ENCODE assay signal across 23 mouse cellular contexts in genomic region chr11:43967764-43968163, GRCm38 (mm10).
DNase-seq lines count a peak whose midpoint lies in the region; ATAC-seq and TF ChIP-seq lines count a peak whose summit lies in the region.
"Had no signal": no experiment of that assay in that cellular context is flagged by ENCODE, and none has a peak within 500 bp of the region (broad histone marks: within the 10 kb centered on the region; RNA-seq: fewer than 3 reads in every experiment).

No protein-coding gene starts in this region.

- intact Hi-C loops in left cerebral cortex, adult 2 months (cut with DNase I), result no loop called here

- TF ChIP-seq CTCF in left cerebral cortex, adult 2 months (IDR thresholded peaks at IDR 0.05), result no peak

- H3K36me3 ChIP-seq in midbrain, embryonic 15.5 days (replicated peaks), result no peaks in the 10 kb centered on the region
- H3K36me3 ChIP-seq: G1E had no signal

- no peaks in the 10 kb centered on the region for H3K9me3 ChIP-seq in midbrain, embryonic 15.5 days
- H3K9me3 ChIP-seq: G1E had no signal

- WGBS in midbrain, embryonic 15.5 days, result 93% methylated on average over 1 of the region's 1 CpGs

- H3K4me1 ChIP-seq in midbrain, embryonic 15.5 days, result no peaks in the 10 kb centered on the region

- H3K4me2 ChIP-seq in midbrain, embryonic 15.5 days, result no peak overlapping the region

- peak; percentile 96 for ATAC-seq in frontal cortex, adult (ENCODE audit: low TSS enrichment)
- ATAC-seq in midbrain, embryonic 15.5 days (replicated peaks), result no peak
- ATAC-seq: activated CD4-positive, CD25-positive, alpha-beta regulatory T cell, adult 4 months; CD4-positive, CD25-positive, alpha-beta regulatory T cell, adult 4 months; Patski had no signal

- no peak overlapping the region for H3K9ac ChIP-seq in midbrain, embryonic 15.5 days

- H3K27me3 ChIP-seq in midbrain, embryonic 15.5 days (replicated peaks), result no peaks in the 10 kb centered on the region
- H3K27me3 ChIP-seq: CH12.LX, Patski had no signal

- H3K27ac ChIP-seq in left cerebral cortex, adult 2 months, result peak overlapping the region; percentile 38; the same call in 1 of the 2 replicates
- no peak overlapping the region for H3K27ac ChIP-seq in midbrain, embryonic 15.5 days

- DNase-seq in frontal cortex, postnatal 10 days (ENCODE audit: low spot score in 2 of 2), result no peak
- no peak for DNase-seq in left cerebral cortex, adult 2 months (ENCODE audit: extremely low spot score in 1 of 2, low spot score in 2 of 2)
- DNase-seq in left cerebral cortex, adult 8-10 months (ENCODE audit: low spot score in 2 of 2), result no peak
- peak; percentile 43 for DNase-seq in brain, adult 2 months (ENCODE audit: low read depth, low spot score)
- peak; percentile 31 for DNase-seq in telencephalon, adult 2 months (ENCODE audit: low read depth, low spot score)
- DNase-seq in spleen, postnatal 14 days (ENCODE audit: low spot score in 2 of 2), result no peak
- DNase-seq: adrenal gland, adult 2 months; adrenal gland, adult 8-10 months; adrenal gland, postnatal 10 days; adrenal gland, postnatal 14 days; adrenal gland, postnatal 25 days; adrenal gland, postnatal 36 days; B cell, adult 2 months; cerebellum, adult 11 months; cerebellum, adult 11-12 months; cerebellum, adult 18-20 months had no signal

- H3K4me3 ChIP-seq in left cerebral cortex, adult 2 months, result no peak overlapping the region
- no peak overlapping the region for H3K4me3 ChIP-seq in midbrain, embryonic 15.5 days

Comparison
In these comparisons a context has a peak if more than half of its experiments do, and no peak if none do; other contexts are left out.
1. DNase-seq: peak in brain, adult 2 months (single experiment) and telencephalon, adult 2 months (single experiment); none in frontal cortex, postnatal 10 days (0 of 2), left cerebral cortex, adult 2 months (0 of 2), left cerebral cortex, adult 8-10 months (0 of 2) and spleen, postnatal 14 days (0 of 2).